Mouse (Mus musculus): ENCODE data around the gene Ormdl2. TPM values are rescaled to one million over a fixed set of nuclear protein-coding genes. Genes with fewer than 3 reads are reported as not detected.

The Ormdl2 gene
- total RNA-seq, 4 experiments from 2014 or later: 2.1 to 3.8 (median 2.7) TPM

- DNase-seq (ENCODE audit: low spot score in 2 of 2): peak; percentile 25 to 35
Measured at GRCm38 (mm10) chr10:128804271-128805091, 17.0 kb downstream of the Ormdl2 start, which contains the start of gene Tmem198b. Gene Tmem198b, minus strand, starts transcription at chr10:128804370.

GRCm38 (mm10) chr10:128803771-128804270, 17.6 kb downstream of the Ormdl2 start, which contains the start of gene Dnajc14:
Gene Dnajc14, plus strand, starts transcription at chr10:128804062.
- peak; percentile 30 to 42 for DNase-seq (ENCODE audit: low spot score in 2 of 2)

GRCm38 (mm10) chr10:128803361-128803760, 18.1 kb downstream of the Ormdl2 start:
- DNase-seq (ENCODE audit: low spot score in 2 of 2): no peak

GRCm38 (mm10) chr10:128802956-128803355, 18.5 kb downstream of the Ormdl2 start:
- DNase-seq (ENCODE audit: low spot score in 2 of 2): no peak

GRCm38 (mm10) chr10:128801981-128802495, 19.4 kb downstream of the Ormdl2 start:
- no peak for DNase-seq (ENCODE audit: low spot score in 2 of 2)

- no peak for DNase-seq (ENCODE audit: low spot score in 2 of 2)
Measured at GRCm38 (mm10) chr10:128798676-128799075, 22.8 kb downstream of the Ormdl2 start.

GRCm38 (mm10) chr10:128795581-128795980, 25.9 kb downstream of the Ormdl2 start:
- no peak for DNase-seq (ENCODE audit: low spot score in 2 of 2)

GRCm38 (mm10) chr10:128794391-128794790, 27.1 kb downstream of the Ormdl2 start:
- DNase-seq (ENCODE audit: low spot score in 2 of 2): no peak

GRCm38 (mm10) chr10:128793258-128793657, 28.2 kb downstream of the Ormdl2 start:
- no peak for DNase-seq (ENCODE audit: low spot score in 2 of 2)

- DNase-seq (ENCODE audit: low spot score in 2 of 2): no peak
Measured at GRCm38 (mm10) chr10:128792041-128792440, 29.4 kb downstream of the Ormdl2 start.

- DNase-seq (ENCODE audit: low spot score in 2 of 2): no peak
Measured at GRCm38 (mm10) chr10:128790398-128791124, 30.9 kb downstream of the Ormdl2 start, which contains the start of gene Mmp19. Gene Mmp19, plus strand, starts transcription at chr10:128790910.

- DNase-seq (ENCODE audit: low spot score in 2 of 2): no peak
Measured at GRCm38 (mm10) chr10:128780200-128780599, 41.2 kb downstream of the Ormdl2 start.

- peak; percentile 72 to 76 for DNase-seq (ENCODE audit: low spot score in 2 of 2)
Measured at GRCm38 (mm10) chr10:128779011-128779795, 42.2 kb downstream of the Ormdl2 start.

- no peak for DNase-seq (ENCODE audit: low spot score in 2 of 2)
Measured at GRCm38 (mm10) chr10:128778441-128778840, 43.0 kb downstream of the Ormdl2 start.

- DNase-seq (ENCODE audit: low spot score in 2 of 2): no peak
Measured at GRCm38 (mm10) chr10:128773685-128774084, 47.8 kb downstream of the Ormdl2 start.

GRCm38 (mm10) chr10:128772895-128773294, 48.5 kb downstream of the Ormdl2 start:
- DNase-seq (ENCODE audit: low spot score in 2 of 2): no peak

Other genes starting within 250 kb of the Ormdl2 start
- gene Erbb3, start 232.0 kb downstream of the Ormdl2 start, total RNA-seq (2022): 1 to 10 TPM; 2.1 to 2.7 (median 2.2) TPM
- 100 to 1,000 TPM; 166 to 361 (median 250) TPM for gene Rps26, start 194.9 kb downstream of the Ormdl2 start, total RNA-seq (2022)
- gene Ikzf4, start 175.7 kb downstream of the Ormdl2 start, total RNA-seq (2022): under 1 TPM in 3 of 4 experiments, not detected in 1; 0.24 to 0.51 (median 0.34) TPM
- gene Suox, start 147.6 kb downstream of the Ormdl2 start, total RNA-seq (2022): 10 to 100 TPM; 32.2 to 37.4 (median 33.8) TPM
- 100 to 1,000 TPM in 3 of 4 experiments, 10 to 100 TPM in 1; 97.0 to 103 (median 102) TPM for gene Rab5b, start 125.4 kb downstream of the Ormdl2 start, total RNA-seq (2022)
- gene Pmel, start 117.5 kb downstream of the Ormdl2 start, total RNA-seq (2022): under 1 TPM in 1 of 4 experiments, not detected in 3; 0.25 TPM
- gene Cdk2, start 116.6 kb downstream of the Ormdl2 start, total RNA-seq (2022): 1 to 10 TPM; 2.5 to 3.4 (median 2.6) TPM
- gene Dgka, start 76.8 kb downstream of the Ormdl2 start, total RNA-seq (2022): 10 to 100 TPM in 1 of 4 experiments, 1 to 10 TPM in 3; 7.5 to 10.0 (median 8.0) TPM
- gene Pym1, start 73.8 kb downstream of the Ormdl2 start, total RNA-seq (2022): 10 to 100 TPM; 10.2 to 14.0 (median 11.9) TPM
- gene Mmp19, start 30.7 kb downstream of the Ormdl2 start, total RNA-seq (2022): 1 to 10 TPM in 3 of 4 experiments, under 1 TPM in 1; 0.46 to 1.4 (median 1.1) TPM
- gene Dnajc14, start 17.6 kb downstream of the Ormdl2 start, total RNA-seq (2022): 10 to 100 TPM; 23.5 to 27.2 (median 26.1) TPM
- 1 to 10 TPM; 2.0 to 2.3 (median 2.2) TPM for gene Tmem198b, start 17.3 kb downstream of the Ormdl2 start, total RNA-seq (2022)
- 10 to 100 TPM; 20.0 to 29.0 (median 24.0) TPM for gene Sarnp, start 4.3 kb downstream of the Ormdl2 start, total RNA-seq (2022)
- gene Gdf11, start 70.1 kb upstream of the Ormdl2 start, total RNA-seq (2022): 1 to 10 TPM; 2.7 to 8.9 (median 5.9) TPM
- 100 to 1,000 TPM; 136 to 170 (median 151) TPM for gene Cd63, start 79.3 kb upstream of the Ormdl2 start, total RNA-seq (2022)
- 1 to 10 TPM; 3.1 to 4.2 (median 3.7) TPM for gene Rdh5, start 101.2 kb upstream of the Ormdl2 start, total RNA-seq (2022)
- 100 to 1,000 TPM; 119 to 153 (median 140) TPM for gene Bloc1s1, start 102.4 kb upstream of the Ormdl2 start, total RNA-seq (2022)
- gene Itga7, start 112.2 kb upstream of the Ormdl2 start, total RNA-seq (2022): 10 to 100 TPM; 63.3 to 69.0 (median 65.3) TPM
- gene Mettl7b, start 139.3 kb upstream of the Ormdl2 start, total RNA-seq (2022): under 1 TPM in 1 of 4 experiments, not detected in 3; 0.32 TPM
- gene Olfr9, start 167.8 kb upstream of the Ormdl2 start, total RNA-seq (2022): not detected
- gene Olfr763, start 189.1 kb upstream of the Ormdl2 start, total RNA-seq (2022): not detected
- not detected for gene Olfr764-ps1, start 218.3 kb upstream of the Ormdl2 start, total RNA-seq (2022)
- not detected for gene Olfr765, start 228.4 kb upstream of the Ormdl2 start, total RNA-seq (2022)
- not detected for gene Olfr766-ps1, start 247.3 kb upstream of the Ormdl2 start, total RNA-seq (2022)